Mouse (Mus musculus) CD4-positive helper T cell, adult 2 months (primary cell): Measurements from ENCODE around the gene Adgre5.
A peak's percentile ranks its signal among the peaks of the same experiment; 100 is the strongest.

Source experiments
- DNase-seq: peaks from one replicate; pipeline ENCODE4 v3.0.0-alpha.2; 2012; ENCODE audit warnings: low read depth, missing footprints, low spot score

Gene Adgre5

DNA sequence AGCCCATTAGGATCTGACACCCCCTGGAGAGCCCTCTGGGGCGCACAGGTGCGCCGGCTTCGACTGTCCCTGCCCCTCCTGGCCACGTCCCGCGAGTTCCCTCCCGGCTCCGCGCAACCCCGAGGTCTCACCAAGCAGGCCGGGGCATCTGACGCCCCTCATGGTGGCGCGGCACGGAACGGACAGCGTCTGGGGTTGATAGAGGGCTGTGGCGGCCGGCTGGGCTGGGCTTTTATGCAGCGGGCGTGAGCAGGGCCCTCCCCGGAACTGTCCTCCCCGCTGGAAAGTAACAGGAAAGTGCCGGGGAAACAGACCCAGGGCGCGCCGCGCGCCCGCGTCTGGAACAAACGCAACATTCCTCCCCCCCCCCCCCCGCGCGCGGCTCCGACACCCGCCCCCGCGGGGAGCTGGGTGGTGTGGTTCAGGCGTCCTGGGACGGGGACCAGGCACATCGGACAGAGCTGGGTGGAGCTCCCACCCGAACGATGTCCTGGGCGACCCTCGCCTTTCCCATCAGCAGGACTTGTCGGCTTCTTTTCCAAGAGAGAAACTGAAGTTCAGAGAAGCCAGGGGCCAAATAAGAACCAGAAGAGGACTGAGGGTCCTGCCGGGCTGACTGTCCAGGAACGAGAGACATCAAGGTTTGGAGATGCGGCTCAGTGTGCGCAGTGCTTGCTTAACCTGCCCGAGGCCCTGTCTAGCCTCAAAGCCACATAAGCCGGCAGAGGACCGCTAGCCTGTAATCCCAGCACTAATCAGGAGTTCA, at the start of gene Adgre5:
Adgre5 (minus strand) TSS at position 351 of the 766 bp plus-strand sequence.
- peak; percentile 81 for DNase-seq

DNA sequence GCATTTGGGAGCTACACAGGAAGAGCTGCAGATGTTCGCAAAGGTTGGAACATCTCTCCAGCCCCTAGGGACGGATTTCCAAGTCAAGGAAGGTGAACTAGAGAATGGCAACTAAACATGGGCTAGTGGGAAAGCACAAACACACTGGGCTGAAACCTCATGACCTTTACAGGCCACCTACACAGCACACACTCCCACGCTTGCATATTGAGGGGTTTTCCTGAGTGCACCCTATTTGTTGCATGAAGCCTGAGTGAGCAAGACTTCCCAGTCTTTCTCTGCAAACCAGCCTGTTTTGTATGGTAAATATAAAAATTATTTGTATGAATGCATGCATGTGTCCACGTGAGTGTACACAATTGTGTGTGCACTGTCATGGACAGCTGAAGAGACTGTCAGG, 48.7 kb upstream of the Adgre5 start:
- DNase-seq, result no peak

DNA sequence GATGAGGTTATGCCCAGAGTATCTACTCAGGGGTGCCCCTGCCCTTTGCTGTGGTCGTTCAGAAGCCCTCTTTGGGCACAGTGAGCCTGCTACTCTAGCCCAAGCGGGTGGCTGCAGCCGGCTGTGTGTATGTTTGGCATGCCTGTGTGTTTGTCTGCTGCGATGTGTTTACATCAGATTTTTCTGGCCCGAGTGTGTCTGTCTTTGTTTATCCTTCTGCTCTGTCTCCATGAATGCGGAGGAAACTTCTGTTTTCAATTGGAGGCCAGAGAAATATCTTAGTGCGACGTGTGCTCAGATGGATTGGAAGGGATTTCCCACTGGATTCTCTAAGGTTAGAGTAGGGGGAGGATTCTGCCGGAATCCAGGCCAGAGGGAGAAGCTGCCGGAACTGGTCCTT, 43.9 kb upstream of the Adgre5 start:
- no peak for DNase-seq

DNA sequence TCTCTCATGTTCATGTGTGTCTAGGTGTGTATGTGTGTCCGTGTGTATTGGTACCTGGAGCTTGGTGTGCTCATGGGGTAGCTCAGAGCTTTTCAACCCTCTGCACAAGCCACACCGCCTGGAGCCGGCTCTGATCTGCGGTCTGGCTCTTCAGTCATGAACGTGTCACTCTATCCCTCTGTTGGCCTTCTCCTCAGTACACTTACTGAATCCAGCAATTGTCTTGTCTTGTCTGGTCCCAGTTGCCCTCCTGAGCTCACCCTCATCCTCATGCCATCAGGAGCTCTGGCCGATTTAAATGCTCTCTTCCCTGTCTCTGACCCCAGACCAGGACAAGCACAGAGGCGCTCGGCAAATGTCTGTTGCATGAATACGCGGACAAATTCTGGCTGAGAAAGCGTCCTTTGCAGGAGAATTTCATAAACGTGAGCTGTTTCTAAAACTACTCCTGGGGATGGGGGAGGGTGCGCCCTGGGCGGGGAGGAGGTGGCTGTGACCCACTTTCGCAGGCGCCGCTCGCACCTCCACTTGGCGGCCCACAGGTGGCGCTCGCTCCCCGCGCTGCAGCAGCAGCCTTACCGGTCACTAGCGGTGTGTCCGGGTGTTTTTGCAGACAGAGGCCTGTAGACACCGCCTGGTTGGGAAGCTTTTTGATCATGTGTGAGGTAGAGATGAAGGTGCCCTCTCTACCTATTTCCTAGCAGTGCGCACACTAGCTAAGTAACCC, 41.9 kb upstream of the Adgre5 start:
- DNase-seq, result peak; percentile 85

DNA sequence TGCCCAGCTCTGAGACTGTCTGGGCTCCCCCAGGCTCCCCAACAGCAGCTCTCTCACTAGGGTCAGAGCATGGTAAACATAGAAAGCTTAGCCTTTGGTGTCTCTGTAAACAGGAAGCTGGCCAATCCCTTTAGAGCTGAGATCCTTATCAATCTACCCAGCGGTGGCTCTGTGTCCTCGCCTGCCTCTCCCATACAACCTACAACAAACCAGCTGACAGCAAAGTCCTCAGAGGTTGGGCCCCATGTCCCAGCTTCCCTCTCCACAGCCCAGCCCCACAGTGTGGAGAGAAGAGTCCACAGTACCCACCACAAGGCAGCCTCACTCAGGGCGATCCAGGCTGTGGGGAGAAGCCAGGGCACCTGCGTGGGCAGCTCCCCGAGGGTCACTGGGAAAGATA, 38.5 kb upstream of the Adgre5 start:
- DNase-seq, result peak; percentile 58

DNA sequence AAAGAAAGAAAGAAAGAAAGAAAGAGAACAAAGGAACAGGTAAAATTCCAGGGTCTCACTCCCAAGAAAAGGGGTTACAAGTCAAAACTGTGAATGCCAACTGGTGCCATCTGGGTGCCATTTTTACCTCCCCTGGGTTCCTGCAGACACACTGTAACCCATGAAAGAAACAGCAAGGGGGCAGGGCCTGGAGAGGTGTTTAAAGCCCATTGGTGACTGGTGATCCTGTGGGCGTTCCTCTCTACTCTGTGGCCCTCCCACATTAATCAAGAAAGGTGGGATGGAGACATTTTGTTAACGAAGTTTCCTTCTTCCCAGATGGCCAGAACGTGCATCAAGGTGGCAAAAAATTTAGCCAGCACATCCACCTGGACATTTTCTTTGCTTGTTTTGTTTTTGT, 36.9 kb upstream of the Adgre5 start:
- DNase-seq, result no peak

DNA sequence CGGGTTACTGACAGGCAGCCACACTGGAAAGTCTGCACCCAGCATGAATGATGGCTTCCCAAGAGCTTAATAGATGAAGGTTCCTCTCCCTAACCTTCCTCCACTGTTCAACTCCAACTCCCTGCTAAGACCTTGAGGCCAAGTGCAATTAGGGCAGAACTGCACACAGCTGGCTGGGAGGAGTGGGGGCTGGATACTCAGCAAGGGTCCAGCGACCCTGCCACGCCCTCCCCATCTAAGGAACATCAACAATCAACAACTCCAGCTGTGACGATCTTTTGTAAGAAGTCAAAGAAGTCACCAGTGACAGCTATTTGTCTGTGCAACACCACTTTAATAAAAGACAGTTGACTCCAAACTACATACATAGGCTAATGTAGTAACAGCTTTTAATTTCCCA, 35.5 kb upstream of the Adgre5 start:
- DNase-seq, result no peak

DNA sequence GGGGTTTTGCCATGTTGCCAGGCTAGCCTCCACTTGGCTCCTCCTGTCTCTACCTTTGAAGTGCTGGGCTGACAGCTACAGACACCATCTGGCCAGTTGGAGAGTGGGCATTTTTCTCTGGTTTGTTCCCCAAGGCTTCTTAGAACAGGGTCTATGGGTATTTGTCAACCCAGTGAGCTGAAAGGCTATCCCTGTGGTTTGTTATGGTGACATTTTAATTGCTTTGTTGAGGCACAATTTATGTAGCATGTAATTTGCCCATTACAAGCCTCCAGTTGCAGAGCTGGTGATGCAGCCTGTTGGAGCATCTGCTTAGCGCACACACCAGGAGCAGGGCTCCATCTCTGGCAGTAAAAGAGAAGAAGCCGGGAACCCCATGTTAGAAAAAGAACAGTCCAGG, 33.1 kb upstream of the Adgre5 start:
- no peak for DNase-seq

DNA sequence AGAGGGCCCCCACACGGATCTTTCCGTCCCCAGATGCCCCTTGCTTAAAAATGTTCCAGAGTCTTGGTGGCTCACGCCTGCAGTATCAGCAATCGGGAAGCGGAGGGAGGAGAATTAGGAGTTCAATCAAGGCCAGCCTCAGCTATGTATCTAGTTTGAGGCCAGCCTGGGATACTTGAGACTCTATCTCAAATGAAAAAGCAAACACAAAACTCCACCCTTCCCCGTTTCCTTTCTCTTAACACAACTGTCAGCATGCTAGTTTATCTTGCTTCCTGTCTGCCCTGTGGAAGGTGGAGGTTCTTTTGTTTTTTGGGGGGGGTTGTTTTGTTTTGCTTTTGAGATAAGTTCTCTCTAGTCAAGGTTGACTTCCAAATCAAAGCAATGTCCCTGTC, 32.3 kb upstream of the Adgre5 start:
- DNase-seq, result peak; percentile 70

DNA sequence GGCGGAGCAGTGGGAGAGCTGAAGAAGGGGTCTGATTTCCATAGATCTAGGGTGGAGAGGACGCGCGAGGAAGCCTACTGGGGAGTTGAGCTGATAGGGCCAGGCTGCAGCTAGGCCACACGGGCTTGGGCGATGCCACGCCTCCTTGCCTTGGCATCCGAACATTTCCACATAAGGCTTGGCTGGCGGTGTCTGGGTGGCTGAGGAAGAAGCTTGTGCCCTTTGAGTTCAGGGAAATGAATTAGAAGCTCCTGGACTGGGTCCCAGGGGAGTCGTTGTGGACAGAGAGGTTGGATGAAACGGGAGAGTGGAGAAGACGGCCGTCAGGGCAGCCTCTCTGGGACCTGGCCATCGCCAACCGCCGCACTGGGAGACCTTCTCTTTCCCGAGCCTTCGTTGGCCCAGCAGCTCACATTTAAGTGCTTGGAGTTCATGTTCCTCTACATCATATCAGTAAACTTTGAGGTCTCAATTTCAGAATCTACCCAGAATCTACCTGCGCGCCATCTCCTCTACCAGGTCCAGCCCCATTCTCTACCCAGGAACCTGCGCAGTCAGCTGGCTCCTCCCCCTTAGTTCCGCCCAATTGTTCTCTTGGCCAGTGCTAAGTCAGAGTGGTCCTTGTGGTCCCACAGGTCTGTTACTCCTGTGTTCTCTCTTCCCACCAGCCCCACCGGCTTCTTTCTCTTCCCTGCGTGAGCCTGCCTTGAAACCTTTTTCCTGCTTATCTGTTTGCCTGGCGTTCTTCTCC, 31.8 kb upstream of the Adgre5 start:
- DNase-seq, result peak; percentile 74

DNA sequence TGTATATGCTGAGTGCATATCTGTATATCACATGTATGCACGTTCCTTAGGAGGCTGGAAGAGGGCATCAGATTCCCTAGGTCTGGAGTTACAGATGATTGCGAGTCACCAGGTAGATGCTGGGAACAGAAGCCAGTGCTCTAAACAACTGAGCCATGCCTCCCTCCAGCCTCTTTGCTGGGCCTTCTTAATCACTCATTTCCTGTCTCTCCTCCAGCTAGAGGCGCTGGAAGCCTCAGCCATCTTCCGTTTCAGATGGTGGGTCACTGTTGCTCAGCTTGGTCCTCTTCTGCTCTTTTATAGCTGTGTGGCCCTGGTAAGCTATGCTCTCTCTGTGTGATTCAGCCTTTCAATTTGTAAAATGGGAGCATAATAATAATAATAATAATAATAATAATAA, 30.7 kb upstream of the Adgre5 start:
- peak; percentile 33 for DNase-seq

DNA sequence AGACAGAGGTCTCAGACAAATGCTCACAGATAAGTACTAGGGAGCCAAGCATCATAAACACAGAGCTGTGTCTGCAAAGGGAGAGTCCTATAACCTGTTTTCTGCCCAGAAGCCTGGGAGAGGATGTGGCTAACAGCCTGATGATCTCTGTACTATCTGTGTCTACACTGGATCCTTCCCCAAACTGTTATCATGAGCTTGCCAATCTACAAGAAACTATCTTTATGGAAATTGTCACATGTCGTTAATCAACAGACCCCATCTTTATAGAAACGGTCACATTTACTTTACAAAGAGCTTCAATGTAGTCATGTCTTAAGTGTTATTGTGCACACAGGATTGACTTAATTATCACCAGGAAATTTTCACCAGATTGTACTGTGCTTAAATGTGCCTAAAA, 29.5 kb upstream of the Adgre5 start:
- DNase-seq, result peak; percentile 44

DNA sequence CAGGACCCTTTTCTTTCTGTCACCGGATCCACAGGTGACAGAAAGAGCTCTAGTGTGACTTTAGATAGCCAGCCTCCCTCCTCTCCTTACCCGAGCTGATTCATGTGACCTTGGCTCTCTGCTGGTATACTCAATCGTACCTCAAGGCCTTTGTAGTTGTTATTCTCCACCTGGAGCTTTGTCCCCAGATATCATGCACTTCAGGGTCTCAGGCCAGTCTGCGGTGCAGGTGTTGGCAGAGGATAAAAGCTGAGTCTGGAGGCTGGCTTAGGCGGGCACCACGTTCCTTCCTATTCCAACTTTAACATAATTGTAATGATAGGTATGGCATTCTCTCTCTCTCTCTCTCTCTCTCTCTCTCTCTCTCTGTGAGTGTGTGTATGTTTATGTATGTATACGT, 28.6 kb upstream of the Adgre5 start:
- DNase-seq, result no peak

DNA sequence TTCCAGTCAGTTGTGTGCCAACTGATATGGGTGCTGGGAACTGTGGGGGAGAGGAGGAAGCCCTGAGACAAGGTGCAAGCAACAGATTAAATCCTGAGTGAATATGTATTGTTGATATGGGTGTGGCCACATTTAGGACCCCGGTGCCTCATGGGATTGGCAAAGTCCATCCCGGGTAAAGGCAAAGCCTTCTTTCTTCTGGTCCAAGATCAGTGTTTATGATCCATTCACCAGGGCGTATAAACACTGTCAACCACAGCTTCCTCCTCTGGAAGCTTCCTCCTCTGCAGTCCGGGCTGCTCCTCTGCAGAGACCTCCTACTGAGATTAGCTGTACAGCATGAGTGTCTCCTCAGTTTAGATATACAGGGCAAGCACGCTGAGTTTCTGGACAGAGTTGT, 27.4 kb upstream of the Adgre5 start:
- peak; percentile 65 for DNase-seq

DNA sequence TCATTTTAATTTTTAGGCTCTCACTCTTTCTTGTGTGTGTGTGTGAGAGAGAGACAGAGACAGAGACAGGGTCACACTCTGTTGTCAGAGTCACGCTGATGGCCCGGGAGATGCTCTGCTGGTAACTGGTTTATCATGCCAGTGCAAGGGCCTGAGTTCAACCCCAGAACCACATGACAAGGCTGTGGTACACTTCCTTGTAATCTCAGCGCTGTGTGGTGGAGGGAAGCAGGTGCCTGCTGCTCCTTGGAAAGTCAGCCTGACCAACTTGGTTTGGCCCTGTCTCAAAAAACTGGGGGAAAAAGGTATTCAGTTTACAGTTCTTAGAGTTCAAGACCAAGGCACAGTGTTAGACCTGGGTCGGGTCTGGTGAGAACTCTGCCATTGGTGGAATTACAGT, 26.3 kb upstream of the Adgre5 start:
- peak; percentile 37 for DNase-seq

DNA sequence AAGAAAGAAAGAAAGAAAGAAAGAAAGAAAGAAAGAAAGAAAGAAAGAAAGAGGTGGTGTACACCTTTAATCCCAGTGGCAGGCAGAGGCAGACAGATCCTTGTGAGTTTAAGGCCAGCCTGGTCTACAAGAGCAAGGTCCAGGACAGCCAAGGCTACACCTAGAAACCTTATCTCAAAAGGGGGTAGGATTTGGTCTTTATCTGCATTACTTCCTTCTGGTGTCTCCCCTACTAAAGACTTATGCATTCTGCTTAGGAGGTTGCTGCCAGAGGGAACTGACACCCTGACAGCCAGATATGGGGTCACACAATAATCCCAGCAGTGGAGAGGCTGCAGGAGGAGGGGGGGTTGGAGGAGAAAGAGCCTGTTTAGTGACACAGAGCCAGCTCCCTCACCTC, 24.5 kb upstream of the Adgre5 start:
- DNase-seq, result no peak

DNA sequence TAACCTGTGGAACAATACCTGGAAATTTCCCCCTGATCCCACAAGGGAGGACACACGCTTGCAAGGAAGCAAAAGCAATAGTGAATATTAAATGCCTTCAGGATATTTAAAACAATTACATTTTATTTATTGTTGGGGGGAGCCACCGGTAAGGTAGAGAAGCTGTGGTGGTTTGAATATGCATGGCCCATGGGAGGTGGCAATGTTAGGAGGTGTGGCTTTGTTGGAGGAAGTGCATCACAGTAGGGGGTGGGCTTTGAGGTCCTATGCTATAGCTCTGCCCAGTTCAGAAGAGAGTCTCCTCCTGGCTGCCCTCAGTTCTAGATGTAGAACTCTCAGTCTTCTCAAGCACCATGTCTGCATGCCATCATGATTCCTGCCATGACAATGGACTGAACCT, 23.6 kb upstream of the Adgre5 start:
- DNase-seq, result no peak

DNA sequence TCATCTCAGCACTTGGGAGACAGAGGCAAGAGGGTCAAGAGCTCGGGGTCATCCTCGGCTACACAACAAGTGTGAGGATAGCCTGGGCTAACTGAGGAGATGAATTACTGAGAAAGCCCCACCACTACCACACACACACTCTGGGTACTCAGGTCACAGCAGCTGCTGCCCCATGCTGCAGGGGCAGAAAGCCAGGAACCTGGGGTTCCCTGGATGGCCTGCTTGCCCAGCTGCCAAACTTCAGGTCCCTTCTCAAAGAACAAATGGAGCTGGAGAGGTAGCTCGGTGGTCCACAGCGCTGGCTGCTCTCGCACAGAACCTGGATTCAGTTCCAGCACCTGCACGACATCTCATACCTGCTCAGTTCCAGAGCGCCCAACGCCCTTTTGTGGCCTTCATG, 23.0 kb upstream of the Adgre5 start:
- DNase-seq, result no peak

DNA sequence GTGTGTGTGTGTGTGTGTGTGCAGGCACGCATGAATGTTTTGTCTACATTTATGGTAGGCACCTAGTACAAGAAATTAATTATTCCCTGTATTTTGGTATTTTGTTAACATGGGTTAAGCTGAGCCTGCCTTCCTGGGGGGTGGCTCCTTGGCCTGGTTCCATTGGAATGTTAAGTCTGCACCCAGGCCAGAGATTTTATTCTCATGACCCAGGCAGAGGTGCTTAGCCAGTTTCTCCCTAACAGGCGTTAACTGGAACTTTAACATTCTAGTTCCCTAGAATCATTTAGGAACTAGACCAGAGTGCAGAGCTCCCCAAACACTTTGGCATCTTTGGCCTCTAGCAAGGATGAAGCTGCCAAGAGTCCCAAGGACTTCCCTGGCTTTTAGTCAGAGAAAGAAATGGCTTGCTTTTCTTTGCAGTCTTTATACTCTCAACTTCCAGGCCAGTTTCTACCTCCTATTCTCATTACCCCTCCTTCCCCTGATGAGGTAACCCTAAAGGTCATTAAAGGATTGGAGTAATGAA, 18.2 kb upstream of the Adgre5 start:
- DNase-seq, result no peak

DNA sequence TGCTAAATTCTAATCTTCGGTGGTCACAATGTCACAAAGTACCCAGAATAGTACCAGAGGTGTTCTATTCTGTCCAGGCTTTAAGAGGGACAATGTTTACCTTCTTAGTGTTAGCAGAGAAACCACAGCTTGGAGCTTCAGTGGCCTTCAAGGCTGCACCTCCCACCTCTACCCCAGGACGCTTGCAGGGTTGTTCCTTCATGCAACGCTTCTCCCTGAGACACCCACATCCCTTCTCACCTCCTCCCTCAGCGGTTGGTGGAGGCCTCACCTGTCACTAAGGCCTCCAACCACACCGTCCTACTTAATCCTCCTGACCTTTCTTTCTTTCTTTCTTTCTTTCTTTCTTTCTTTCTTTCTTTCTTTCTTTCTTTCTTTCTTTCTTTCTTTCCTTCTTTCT, 17.2 kb upstream of the Adgre5 start:
- peak; percentile 71 for DNase-seq

DNA sequence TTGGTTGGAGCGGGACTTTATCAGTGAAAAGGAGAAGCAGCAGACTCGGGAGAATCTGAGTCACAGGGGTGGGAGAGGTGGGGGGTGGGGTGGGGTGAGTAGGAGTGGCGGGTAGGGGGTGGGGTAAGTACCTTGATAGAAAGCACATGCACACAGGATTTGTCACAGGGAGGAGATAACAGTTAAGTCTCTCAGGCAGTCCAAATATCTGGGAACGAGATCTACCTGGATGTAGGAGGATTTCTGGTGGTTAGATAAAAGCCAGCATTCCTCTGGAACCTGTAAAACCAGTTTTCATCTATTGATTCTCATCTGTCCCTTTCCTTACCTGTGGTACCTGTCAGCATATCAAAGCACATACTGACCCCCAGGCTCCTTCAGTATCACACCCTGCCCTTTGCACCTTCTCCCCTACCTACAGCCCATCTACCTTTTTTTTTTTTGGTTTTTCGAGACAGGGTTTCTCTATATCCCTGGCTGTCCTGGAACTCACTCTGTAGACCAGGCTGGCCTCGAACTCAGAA, 16.0 kb upstream of the Adgre5 start:
- no peak for DNase-seq

DNA sequence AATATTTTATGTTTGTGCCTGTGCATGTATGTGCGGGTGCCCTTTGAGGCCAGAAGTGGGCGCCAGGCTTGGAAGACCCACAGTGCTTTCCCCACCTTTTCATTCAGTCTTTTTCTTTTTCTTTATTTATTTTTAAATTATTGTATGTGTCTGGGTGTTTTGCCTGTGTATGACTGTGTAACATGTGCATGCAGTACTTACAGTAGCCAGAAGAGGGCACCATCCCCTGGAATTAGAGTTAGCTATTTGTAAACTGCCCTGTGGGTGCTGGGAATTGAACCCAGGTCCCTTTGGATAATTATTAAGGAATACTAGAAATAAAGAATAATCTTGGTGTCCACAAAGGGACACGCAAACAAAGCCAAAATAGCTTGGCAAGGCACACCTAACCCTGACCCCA, 15.1 kb upstream of the Adgre5 start:
- peak; percentile 40 for DNase-seq
